In genomic region chr7:109579585-109580307, GRCm38 (mm10) we compare ENCODE assay signal across 8 mouse cellular contexts.
A peak's percentile ranks its signal among the peaks of the same experiment; 100 is the strongest.
DNase-seq lines count a peak whose midpoint lies in the region; ATAC-seq and TF ChIP-seq lines count a peak whose summit lies in the region.

No protein-coding gene starts in this region.

- 0 out of 2 replicates have a peak, but pooled peaks have one; percentile 28 for ATAC-seq in frontal cortex, adult (ENCODE audit: low TSS enrichment)
- peak; percentile 93 for ATAC-seq in forebrain, embryonic 13.5 days

- no peak for DNase-seq in frontal cortex, postnatal 25 days (ENCODE audit: low spot score in 2 of 2)
- no peak for DNase-seq in ES-E14 (ENCODE audit: low read depth, low spot score)
- DNase-seq in mesoderm, embryonic 11.5 days (ENCODE audit: low read depth, low spot score): peak; percentile 78
- DNase-seq in spleen, adult 12 weeks (ENCODE audit: low spot score): no peak
- no peak for DNase-seq in frontal cortex, adult 2 months (ENCODE audit: extremely low spot score in 1 of 2, low spot score in 1 of 2)
- no peak for DNase-seq in urinary bladder, postnatal 10 days (ENCODE audit: low spot score)

- no peak overlapping the region for H3K4me3 ChIP-seq in ES-E14 (ENCODE audit: insufficient read depth in 1 of 2, low read depth in 1 of 2, low read length in 2 of 2, poor library complexity in 1 of 2, severe bottlenecking in 1 of 2)
- H3K4me3 ChIP-seq in forebrain, embryonic 13.5 days: no peak overlapping the region

- H3K36me3 ChIP-seq in ES-E14 (ENCODE audit: control insufficient read depth, insufficient read depth, low read length, poor library complexity, severe bottlenecking): no peaks in the 10 kb centered on the region
- no peaks in the 10 kb centered on the region for H3K36me3 ChIP-seq in forebrain, embryonic 13.5 days (ENCODE audit: poor library complexity, severe bottlenecking)

- no peak overlapping the region for H3K4me2 ChIP-seq in forebrain, embryonic 13.5 days

- no peaks in the 10 kb centered on the region for H3K9me3 ChIP-seq in ES-E14 (ENCODE audit: control insufficient read depth, insufficient read depth, low read depth, low read length)
- H3K9me3 ChIP-seq in forebrain, embryonic 13.5 days (replicated peaks): no peaks in the 10 kb centered on the region

- WGBS in forebrain, embryonic 13.5 days: 47% methylated on average over 6 of the region's 6 CpGs

- in situ Hi-C loops in ES-E14 (cut with MboI; ENCODE audit: low sequenced_read_pairs in 2 of 2, unreplicated experiment in 2 of 2): no loop called here

- H3K4me1 ChIP-seq in ES-E14 (ENCODE audit: control insufficient read depth in 2 of 2, insufficient read depth in 2 of 2, low read length in 2 of 2, poor library complexity in 1 of 2): peaks cover 5 to 7% of the 10 kb centered on the region in 2 experiments; a peak in 3 of 4 replicates
- H3K4me1 ChIP-seq in forebrain, embryonic 13.5 days: peaks cover 27% of the 10 kb centered on the region

- no peaks in the 10 kb centered on the region; the same call in 1 of the 2 replicates for H3K27me3 ChIP-seq in forebrain, embryonic 13.5 days

- H3K27ac ChIP-seq in ES-E14 (ENCODE audit: insufficient read depth, low read depth, low read length, poor library complexity, severe bottlenecking): peak overlapping the region; percentile 24; the same call in 1 of the 2 replicates
- peak overlapping the region; percentile 33; the same call in 1 of the 2 replicates for H3K27ac ChIP-seq in forebrain, embryonic 13.5 days

- H3K9ac ChIP-seq in ES-E14 (ENCODE audit: insufficient read depth, low read depth, low read length, poor library complexity, severe bottlenecking): no peak overlapping the region
- no peak overlapping the region for H3K9ac ChIP-seq in forebrain, embryonic 13.5 days

TF ChIP-seq in ES-E14, 5 proteins besides CTCF, POLR2A, EP300 and RAD21:
- TF ChIP-seq CHD2 (IDR thresholded peaks at IDR 0.05; ENCODE audit: low read depth, low read length): no peak
